Mouse (Mus musculus) brain, embryonic 14.5 days (tissue): ENCODE data around the gene Hnrnpdl.

Experiments
- CTCF ChIP-seq: fragments of 200-500 bp; IDR thresholded peaks from 2 replicates; pipeline ENCODE4 v1.5.1; 2012; ENCODE audit warnings: inconsistent platforms, mild to moderate bottlenecking, moderate library complexity, borderline replicate concordance; ENCODE audit not compliant: insufficient read depth, insufficient read length; ENCODE audit errors: extremely low read depth
- POLR2A ChIP-seq: fragments of 200-500 bp; IDR thresholded peaks from 2 replicates; pipeline ENCODE4 v1.6.1; 2012; ENCODE audit warnings: mild to moderate bottlenecking, inconsistent platforms, borderline replicate concordance; ENCODE audit not compliant: poor library complexity, insufficient read depth, insufficient read length, severe bottlenecking; ENCODE audit errors: extremely low read depth

GRCm38 (mm10) chr5:100044621-100045020 lies 5.2 kb upstream of the Hnrnpdl start:
- no peak for TF ChIP-seq POLR2A
- no peak for TF ChIP-seq CTCF
